Mouse (Mus musculus) kidney, adult 8-10 months (tissue): Measurements from ENCODE around the gene Ddb2.

Experiments
- DNase-seq, 2 experiments: peaks; one replicate each; pipeline ENCODE4 v3.0.0; 2022

The Ddb2 gene

DNA sequence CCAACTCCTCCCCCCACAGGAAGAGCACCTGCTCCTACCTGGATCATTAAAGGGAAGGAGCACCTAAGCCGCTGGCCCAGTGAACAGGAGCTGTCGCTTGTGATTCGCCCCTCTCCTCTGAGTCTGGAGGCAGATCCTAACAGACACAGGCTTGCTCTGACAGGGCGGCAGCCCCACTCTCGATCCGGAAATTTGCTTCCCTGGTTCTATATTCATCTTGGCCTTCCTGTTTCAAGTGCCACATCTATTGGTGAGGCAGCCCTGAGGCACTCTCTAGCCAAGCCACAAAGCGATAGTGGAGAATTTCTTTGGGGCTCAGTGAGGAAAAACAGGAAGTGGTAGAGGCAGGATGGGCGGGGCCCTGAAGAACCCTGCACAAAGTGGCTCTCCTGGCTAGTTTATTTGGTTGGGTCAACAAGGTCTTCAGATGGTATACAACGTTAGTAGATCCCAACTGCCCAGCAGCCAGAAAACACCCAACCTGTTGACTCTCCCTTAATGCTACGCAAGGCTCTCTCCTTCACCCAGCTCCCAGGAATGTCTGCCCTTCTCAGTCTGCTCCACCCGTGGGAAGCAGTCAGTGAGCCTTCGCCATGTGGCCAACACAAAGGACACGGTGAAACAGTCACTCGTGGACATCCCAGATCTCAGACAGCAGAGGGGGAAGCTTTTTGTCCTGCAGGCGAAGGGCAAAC, 52.9 kb downstream of the Ddb2 start, which contains the start of gene Madd:
Madd (minus strand) TSS at position 127 of the 695 bp plus-strand sequence.
- peak in 1 of 2 experiments; percentile 38 for DNase-seq

DNA sequence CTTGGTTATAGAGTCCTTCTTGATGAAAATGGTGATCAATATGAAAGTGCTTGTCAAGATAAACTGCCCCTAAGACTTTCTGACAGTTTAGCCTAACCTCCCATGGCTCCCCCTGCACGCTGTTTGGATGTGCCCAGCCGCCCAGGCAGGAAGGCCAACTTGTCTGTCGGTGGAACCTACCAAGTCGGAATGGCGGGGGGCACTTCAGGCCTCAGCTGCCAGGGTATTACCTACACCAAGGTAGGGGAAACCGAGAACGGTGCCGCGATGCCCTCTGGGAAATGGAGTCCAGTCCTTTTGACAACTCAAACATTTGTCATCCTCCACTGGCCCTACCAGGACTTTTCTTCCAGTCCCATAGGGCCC, 53.7 kb downstream of the Ddb2 start:
- DNase-seq, result peak; percentile 96 to 98

DNA sequence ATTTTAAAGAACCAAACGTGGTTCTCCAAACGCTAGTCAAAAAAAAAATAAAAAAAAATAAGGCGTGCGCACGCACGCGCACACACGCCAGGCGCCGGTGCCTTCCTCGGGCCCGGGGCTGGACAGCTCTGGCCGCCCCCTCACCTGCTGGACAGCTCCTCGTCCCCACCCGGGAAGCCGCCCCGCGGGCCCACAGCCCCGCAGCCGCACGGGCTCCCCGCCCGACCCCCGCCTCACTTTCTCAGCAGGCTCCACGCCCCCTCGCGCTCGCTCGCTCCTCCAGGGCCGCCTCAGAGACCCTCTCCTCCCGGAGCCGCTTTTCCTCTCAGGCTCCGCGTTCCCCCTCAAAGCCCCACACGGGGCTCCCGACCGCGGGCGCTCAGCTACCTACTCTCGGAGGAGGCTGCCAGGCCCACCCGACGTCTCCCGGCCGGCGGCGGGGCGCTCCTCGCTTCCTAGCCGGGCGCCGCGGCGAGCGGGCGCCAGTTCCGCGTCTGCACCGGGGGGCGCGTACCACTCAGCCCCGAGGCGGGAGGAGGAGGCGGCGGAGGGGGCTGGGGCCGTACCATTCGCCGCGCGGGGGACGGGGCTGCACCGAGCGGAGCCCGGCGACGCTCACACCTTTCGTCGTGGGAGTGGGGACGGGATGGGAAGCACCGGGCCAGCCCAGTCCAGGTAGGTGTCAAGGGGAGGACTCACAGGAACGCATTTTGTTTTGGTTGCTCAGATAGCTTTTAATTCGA, 54.2 kb downstream of the Ddb2 start:
- DNase-seq, result peak in 1 of 2 experiments; percentile 21

DNA sequence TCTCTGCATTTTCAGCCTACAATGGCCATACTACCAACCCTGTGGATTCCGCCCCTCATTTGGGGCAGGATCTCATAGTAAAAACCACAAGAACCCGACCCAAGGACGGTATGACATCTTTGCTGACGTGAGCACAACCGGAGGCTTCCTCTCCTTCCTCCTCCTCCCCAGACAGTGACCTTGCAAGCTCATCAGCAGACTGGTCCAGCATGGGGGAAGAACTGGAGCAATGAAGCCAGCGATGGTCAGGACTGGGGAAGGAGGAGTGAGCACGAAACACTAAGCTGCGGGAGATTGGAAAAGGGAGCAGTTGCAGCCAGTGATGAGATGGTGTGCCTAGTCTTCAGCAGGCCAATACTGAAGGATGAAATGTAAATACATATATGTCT, 54.8 kb downstream of the Ddb2 start:
- peak in 1 of 2 experiments; percentile 8 for DNase-seq

DNA sequence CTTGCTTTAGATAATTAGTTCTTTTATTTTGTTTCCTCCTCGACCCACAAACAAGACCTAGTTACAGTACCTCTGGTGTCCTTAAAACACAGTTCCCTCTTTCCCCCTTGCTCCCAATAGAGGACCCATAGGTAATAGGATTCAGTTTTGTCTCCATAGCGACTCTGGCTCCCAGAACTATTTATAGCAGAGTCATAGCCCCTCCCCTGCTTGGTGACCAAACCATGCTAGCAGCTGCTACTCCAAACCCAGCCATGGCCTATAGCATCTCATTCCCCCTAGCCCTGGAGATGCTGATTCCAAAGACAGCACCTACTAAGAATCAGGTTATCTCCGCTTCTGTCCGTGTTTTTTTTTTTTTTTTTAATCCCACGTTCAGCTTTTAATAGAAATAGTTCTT, 56.1 kb downstream of the Ddb2 start:
- DNase-seq, result no peak

DNA sequence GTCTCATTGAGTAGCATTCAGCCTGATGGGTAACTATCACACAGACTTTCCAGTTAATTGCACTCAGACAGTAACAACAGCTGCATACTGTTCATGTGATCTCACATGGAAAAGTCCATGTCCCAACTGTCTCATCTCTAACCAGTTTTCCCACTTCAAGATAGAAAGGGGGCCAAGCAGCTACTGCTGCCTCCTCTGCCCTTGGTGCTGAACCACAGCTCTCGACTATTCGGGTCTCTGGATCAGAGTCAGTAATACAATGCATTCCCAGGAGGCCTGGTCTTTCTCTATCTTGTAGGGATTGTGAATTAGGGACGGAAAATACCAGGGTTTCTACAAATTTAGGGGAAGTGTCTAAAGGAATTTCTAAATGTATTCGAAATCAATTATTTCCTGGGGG, 57.0 kb downstream of the Ddb2 start:
- DNase-seq, result no peak

DNA sequence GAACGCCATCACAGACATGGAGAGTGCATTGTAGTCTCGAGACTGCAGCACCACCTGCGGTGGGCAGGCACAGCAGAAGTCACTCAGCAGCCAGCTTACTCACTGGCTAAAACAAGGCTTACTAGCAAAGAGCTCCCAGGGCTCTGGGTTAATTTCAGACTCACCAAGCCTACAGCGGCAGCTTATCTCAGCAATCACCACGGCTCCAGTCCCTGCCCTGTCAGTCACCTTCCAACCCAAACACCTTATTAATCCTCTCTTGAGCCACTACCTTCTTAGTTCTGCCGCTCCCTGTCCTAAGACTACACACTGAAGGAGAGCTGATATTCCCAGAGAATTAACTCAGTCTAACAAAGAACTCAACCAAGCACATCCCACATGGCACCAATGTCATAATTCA, 60.5 kb downstream of the Ddb2 start:
- DNase-seq, result no peak

DNA sequence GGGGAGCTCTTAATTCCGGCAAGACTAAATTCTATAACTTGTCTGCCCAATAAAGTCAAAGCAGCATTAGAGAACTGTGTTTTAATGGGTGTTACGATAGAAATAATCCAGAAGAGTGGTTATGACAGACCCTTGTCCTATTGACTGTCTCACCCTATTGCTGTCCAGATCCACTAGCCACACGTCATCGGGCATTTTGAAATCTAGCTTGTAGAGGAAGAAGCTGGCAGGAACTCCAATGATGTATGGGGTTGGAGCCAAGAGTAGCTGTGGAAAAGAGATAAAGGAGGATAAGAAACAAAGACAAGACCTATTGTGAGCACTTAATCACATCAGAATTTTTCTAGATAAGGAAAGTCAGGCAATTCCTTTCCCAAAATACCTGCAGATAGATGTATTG, 61.3 kb downstream of the Ddb2 start:
- DNase-seq, result no peak

DNA sequence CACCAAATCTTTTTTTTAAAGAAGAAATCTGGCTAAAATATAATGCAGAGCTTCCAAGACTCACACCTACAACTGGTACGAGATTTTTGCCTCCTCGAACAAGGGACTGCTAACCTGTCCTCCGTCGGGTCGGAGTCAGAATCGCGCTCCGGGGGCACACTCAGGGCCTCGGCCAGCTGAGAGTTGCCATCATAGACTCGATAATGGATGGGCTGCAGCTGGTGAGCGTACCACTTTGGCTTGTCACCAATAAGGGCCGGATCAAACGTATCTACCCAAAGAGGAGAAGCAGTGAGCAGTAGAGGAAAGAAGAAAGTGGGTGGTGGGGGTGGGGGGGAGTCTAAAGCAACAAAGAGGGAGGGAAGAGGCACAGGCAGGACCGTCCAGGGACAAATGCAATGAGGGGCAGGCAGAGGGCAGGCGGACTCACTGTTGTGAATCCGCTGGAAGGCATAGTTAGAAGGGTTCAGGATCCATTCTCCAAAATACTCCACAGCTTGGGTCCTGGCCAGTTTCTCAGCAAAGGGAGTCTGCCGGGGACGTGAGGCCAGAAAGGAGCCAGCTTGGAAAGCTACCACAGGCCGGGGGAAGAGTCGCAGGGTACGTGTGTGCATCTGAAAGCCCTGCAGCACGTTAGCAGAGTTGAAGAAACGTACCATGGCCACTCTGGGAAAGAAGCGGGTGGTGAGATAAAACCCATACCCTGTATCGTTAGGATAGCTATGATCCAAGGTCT, 67.0 kb downstream of the Ddb2 start:
- no peak for DNase-seq

DNA sequence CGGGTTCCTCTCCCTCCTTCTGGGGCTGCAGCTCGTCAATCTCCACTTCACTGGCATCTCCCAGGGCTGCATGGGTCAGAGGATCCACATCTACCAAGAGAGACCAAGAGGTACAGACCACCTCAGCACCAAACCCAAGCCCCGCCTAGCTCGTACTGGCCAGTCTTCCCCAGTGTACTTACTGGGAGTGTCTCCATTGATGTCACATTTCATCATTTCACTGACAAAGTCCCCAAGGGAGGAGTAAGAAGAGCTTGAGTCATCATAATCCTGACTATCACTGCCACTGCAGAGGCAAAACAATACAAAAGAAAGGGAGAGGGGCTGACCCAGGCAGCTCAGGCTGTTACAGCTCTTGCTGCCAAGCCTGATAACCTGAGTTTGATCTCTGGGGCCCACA, 69.2 kb downstream of the Ddb2 start:
- no peak for DNase-seq

DNA sequence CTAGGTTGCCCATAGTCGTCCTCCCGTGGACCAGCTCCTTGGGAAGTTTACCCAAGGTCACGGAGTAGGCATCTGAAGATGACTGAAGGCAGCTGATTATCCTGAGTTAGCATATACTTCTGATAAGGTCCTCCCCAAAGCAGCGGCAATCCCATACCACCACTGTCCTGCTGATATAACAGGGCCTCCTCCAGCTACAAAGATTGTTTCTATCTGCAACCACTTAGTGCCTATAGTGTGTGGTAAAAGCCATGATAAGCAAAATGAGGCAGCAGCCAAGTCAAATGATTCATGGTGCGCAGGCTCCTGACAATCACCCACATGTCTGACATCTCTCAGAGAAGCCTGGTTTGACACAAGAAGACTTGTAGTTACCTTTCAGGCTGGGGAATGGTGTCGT, 71.8 kb downstream of the Ddb2 start:
- no peak for DNase-seq

DNA sequence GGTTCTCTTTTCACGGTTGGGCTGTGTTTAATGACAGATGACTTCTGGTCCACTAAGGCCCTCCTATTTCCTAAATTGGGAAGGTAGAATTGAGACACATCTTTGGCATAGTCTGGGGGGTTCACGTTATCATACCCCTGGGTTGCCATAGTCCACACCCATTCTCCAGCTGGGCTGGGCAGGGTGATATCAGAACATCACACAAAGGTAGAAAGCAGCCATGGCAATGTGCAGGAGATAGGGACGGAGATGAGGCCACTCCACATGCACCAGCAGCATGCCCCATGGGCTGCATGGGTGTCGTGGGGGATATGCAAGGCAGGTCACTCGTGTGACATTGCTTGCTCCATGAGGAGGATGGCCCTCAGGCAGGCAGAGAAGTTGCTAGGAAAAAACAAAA, 73.2 kb downstream of the Ddb2 start:
- no peak for DNase-seq

DNA sequence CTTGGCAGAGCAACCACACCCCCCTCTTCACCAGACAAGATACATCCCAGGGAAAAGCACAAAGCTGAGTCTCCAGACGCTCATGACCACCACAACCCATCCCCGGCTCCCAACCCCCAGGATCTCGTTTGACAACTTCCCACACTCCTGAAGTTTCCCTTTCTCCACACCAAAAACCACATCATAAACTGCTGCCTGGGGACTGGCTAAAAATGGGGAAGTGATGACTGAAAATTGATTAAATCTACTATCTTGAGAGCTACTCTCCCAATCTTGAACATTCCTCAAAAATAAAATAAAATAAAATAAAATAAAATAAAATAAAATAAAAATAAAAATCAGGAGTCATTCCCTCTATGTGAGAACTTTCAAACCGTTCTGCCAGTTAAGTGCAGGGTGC, 73.8 kb downstream of the Ddb2 start:
- DNase-seq, result no peak
